Mouse (Mus musculus) MEL (cell line): ENCODE results near the gene Uggt1. TPM values are rescaled to one million over a fixed set of nuclear protein-coding genes. Genes with fewer than 3 reads are reported as not detected.

ENCODE experiments used
- DNase-seq: peaks from one replicate; pipeline ENCODE4 v3.0.0; 2011; ENCODE audit warnings: low read depth, low spot score
- H3K27ac ChIP-seq: 2 replicates; pipeline ENCODE4 v1.5.1; 2012; ENCODE audit warnings: low read depth, mild to moderate bottlenecking, control low read depth, low read length, moderate library complexity; ENCODE audit not compliant: control insufficient read depth
- H3K27me3 ChIP-seq, 2 experiments: fragments of 150-350 bp in 1 of 2; sonication (generic) in 1 of 2; 2 replicates each; pipeline ENCODE4 v1.6.1; 2012; ENCODE audit warnings: low read length in 2 of 2, mild to moderate bottlenecking in 2 of 2, improper control_type of control experiment in 1 of 2, moderate library complexity in 1 of 2; ENCODE audit not compliant: insufficient read depth in 2 of 2, control insufficient read depth in 1 of 2
- H3K36me3 ChIP-seq, 2 experiments: 2 replicates each; pipeline ENCODE4 v1.6.1; 2012 to 2014; ENCODE audit warnings: low read length in 2 of 2, improper control_type of control experiment in 1 of 2, inconsistent platforms in 1 of 2, mild to moderate bottlenecking in 1 of 2; ENCODE audit not compliant: insufficient read depth in 2 of 2, control insufficient read depth in 1 of 2
- H3K4me1 ChIP-seq, 2 experiments: fragments of 150-350 bp in 1 of 2; sonication (generic) in 1 of 2; 2 replicates each; pipeline ENCODE4 v1.6.1; 2012; ENCODE audit warnings: low read length in 2 of 2, improper control_type of control experiment in 1 of 2, mild to moderate bottlenecking in 1 of 2; ENCODE audit not compliant: insufficient read depth in 2 of 2, control insufficient read depth in 1 of 2
- H3K4me3 ChIP-seq, 2 experiments: fragments of 150-350 bp in 1 of 2; sonication (generic) in 1 of 2; 2 replicates each; pipeline ENCODE4 v1.5.1; 2012; ENCODE audit warnings: low read depth in 2 of 2, low read length in 2 of 2, mild to moderate bottlenecking in 2 of 2, moderate library complexity in 2 of 2, control low read depth in 1 of 2, improper control_type of control experiment in 1 of 2; ENCODE audit not compliant: control insufficient read depth in 1 of 2, insufficient read depth in 1 of 2
- H3K79me2 ChIP-seq: 2 replicates; pipeline ENCODE4 v1.6.1; 2012; ENCODE audit warnings: mild to moderate bottlenecking, low read length, moderate library complexity; ENCODE audit not compliant: control insufficient read depth, poor library complexity, insufficient read depth
- H3K9ac ChIP-seq: 2 replicates; pipeline ENCODE4 v1.6.1; 2012; ENCODE audit warnings: low read depth, mild to moderate bottlenecking, control low read depth, low read length, moderate library complexity; ENCODE audit not compliant: control insufficient read depth, poor library complexity, severe bottlenecking
- H3K9me3 ChIP-seq: fragments of 150-350 bp; sonication (generic); replicated peaks from 2 replicates; pipeline ENCODE4 v1.6.1; 2012; ENCODE audit warnings: mild to moderate bottlenecking, low read length, improper control_type of control experiment, moderate library complexity; ENCODE audit not compliant: insufficient read depth
- BHLHE40 ChIP-seq: IDR thresholded peaks from 2 replicates; pipeline ENCODE4 v1.6.1; 2012; ENCODE audit warnings: low read depth, mild to moderate bottlenecking, inconsistent platforms, low read length, improper control_type of control experiment, borderline replicate concordance
- CHD2 ChIP-seq: IDR thresholded peaks from 2 replicates; pipeline ENCODE4 v1.6.1; 2011; ENCODE audit warnings: low read length, improper control_type of control experiment
- ELF1 ChIP-seq: IDR thresholded peaks from 2 replicates; pipeline ENCODE4 v1.6.1; 2014; ENCODE audit warnings: low read depth, mild to moderate bottlenecking, inconsistent platforms, low read length, improper control_type of control experiment, moderate library complexity
- EP300 ChIP-seq, 2 experiments: IDR thresholded peaks; 2 replicates each; pipeline ENCODE4 v1.6.1; 2011; ENCODE audit warnings: improper control_type of control experiment in 2 of 2, low read length in 2 of 2, low read depth in 1 of 2, mild to moderate bottlenecking in 1 of 2
- ETS1 ChIP-seq: IDR thresholded peaks from 2 replicates; pipeline ENCODE4 v1.6.1; 2012; ENCODE audit warnings: low read depth, mild to moderate bottlenecking, inconsistent platforms, low read length, improper control_type of control experiment, moderate library complexity
- HCFC1 ChIP-seq: IDR thresholded peaks from 2 replicates; pipeline ENCODE4 v1.6.1; 2012; ENCODE audit warnings: low read depth, mild to moderate bottlenecking, inconsistent platforms, low read length, improper control_type of control experiment, moderate library complexity
- MAFK ChIP-seq: IDR thresholded peaks from 2 replicates; pipeline ENCODE4 v1.6.1; 2011; ENCODE audit warnings: low read depth, mild to moderate bottlenecking, low read length, improper control_type of control experiment, borderline replicate concordance
- MXI1 ChIP-seq: IDR thresholded peaks from 2 replicates; pipeline ENCODE4 v1.6.1; 2011; ENCODE audit warnings: mild to moderate bottlenecking, low read depth, low read length, improper control_type of control experiment
- MYC ChIP-seq: IDR thresholded peaks from 2 replicates; pipeline ENCODE4 v1.6.1; 2011; ENCODE audit warnings: low read depth, mild to moderate bottlenecking, low read length, improper control_type of control experiment, moderate library complexity
- POLR2A ChIP-seq, 2 experiments: IDR thresholded peaks; 2 replicates each; pipeline ENCODE4 v1.6.1; 2011 to 2012; ENCODE audit warnings: low read length in 2 of 2, mild to moderate bottlenecking in 2 of 2, control low read depth in 1 of 2, improper control_type of control experiment in 1 of 2, low read depth in 1 of 2, moderate library complexity in 1 of 2; ENCODE audit not compliant: control insufficient read depth in 1 of 2, insufficient read depth in 1 of 2, poor library complexity in 1 of 2
- POLR2AphosphoS2 ChIP-seq: IDR thresholded peaks from 2 replicates; pipeline ENCODE4 v1.6.1; 2011; ENCODE audit warnings: low read length, improper control_type of control experiment
- POLR2AphosphoS5 ChIP-seq: IDR thresholded peaks from 2 replicates; pipeline ENCODE4 v1.6.1; 2012; ENCODE audit warnings: low read depth, borderline replicate concordance, mild to moderate bottlenecking, inconsistent platforms, low read length, moderate library complexity, mixed read lengths
- RCOR1 ChIP-seq: IDR thresholded peaks from 2 replicates; pipeline ENCODE4 v1.6.1; 2012; ENCODE audit warnings: low read depth, mild to moderate bottlenecking, inconsistent platforms, low read length, improper control_type of control experiment
- TAL1 ChIP-seq: IDR thresholded peaks from 2 replicates; pipeline ENCODE4 v1.6.1; 2012; ENCODE audit warnings: mild to moderate bottlenecking, inconsistent platforms, low read length, moderate library complexity, mixed read lengths
- USF2 ChIP-seq, 2 experiments: IDR thresholded peaks; 2 replicates each; pipeline ENCODE4 v1.6.1; 2011 to 2012; ENCODE audit warnings: improper control_type of control experiment in 2 of 2, low read length in 2 of 2, borderline replicate concordance in 1 of 2, inconsistent platforms in 1 of 2, low read depth in 1 of 2, mild to moderate bottlenecking in 1 of 2; ENCODE audit not compliant: insufficient read depth in 1 of 2
- ZC3H11A ChIP-seq: IDR thresholded peaks from 2 replicates; pipeline ENCODE4 v1.6.1; 2012; ENCODE audit warnings: low read depth, mild to moderate bottlenecking, inconsistent platforms, low read length, improper control_type of control experiment
- ZMIZ1 ChIP-seq: IDR thresholded peaks from 2 replicates; pipeline ENCODE4 v1.6.1; 2012; ENCODE audit warnings: low read depth, mild to moderate bottlenecking, inconsistent platforms, low read length, improper control_type of control experiment, moderate library complexity
- polyA plus RNA-seq, 2 experiments: library from polyadenylated mRNA; stranded (reverse) in 1 of 2; unstranded in 1 of 2; fragments of >175 nt in 1 of 2; fragments of >200 nt in 1 of 2; gene quantifications; 2 replicates each; pipeline versions ENCODE4 v1.2.1 to v1.2.4; 2012; ENCODE audit warnings: low replicate concordance in 2 of 2, low read depth in 1 of 2; ENCODE audit not compliant: insufficient read length in 2 of 2, insufficient read depth in 1 of 2, missing spikeins in 1 of 2
- total RNA-seq: library from RNA; depleted of rRNA; stranded (reverse); fragments of 300-350 nt; gene quantifications from 2 replicates; pipeline ENCODE4 v1.2.3, GENCODE M21; 2012

Gene Uggt1
- total and polyA plus RNA-seq, 3 experiments: 33.8 to 98.3 (median 47.9) TPM

- TF ChIP-seq ZMIZ1 (no peak), ZC3H11A (no peak), ELF1 (no peak), EP300 (IDR thresholded peaks at IDR 0.05; ENCODE audit: low read depth in 1 of 2, low read length in 2 of 2) (no peak), CHD2 (no peak), USF2 (IDR thresholded peaks at IDR 0.05; ENCODE audit: borderline replicate concordance in 1 of 2, insufficient read depth in 1 of 2, low read depth in 1 of 2, low read length in 2 of 2) (no peak)
- Histone ChIP-seq H3K4me1 (no peaks in the 10 kb centered on the region), H3K79me2 (no peaks in the 10 kb centered on the region), H3K36me3 (no peaks in the 10 kb centered on the region), H3K9me3 (no peaks in the 10 kb centered on the region), H3K27ac (no peak overlapping the region), H3K9ac (no peak overlapping the region), H3K4me3 (no peak overlapping the region), H3K27me3 (no peaks in the 10 kb centered on the region)
- no peak for DNase-seq
Measured at GRCm38 (mm10) chr1:36109987-36110386, 134.5 kb downstream of the Uggt1 start.

- H3K79me2 ChIP-seq: no peaks in the 10 kb centered on the region
- H3K27ac ChIP-seq: no peak overlapping the region
- H3K9ac ChIP-seq: no peak overlapping the region
- DNase-seq: no peak
- no peaks in the 10 kb centered on the region for H3K36me3 ChIP-seq
- no peaks in the 10 kb centered on the region for H3K9me3 ChIP-seq
- peak; percentile 29; the same call in 1 of the 2 replicates for TF ChIP-seq POLR2AphosphoS2
- TF ChIP-seq TAL1: no peak
- no peaks in the 10 kb centered on the region for H3K4me1 ChIP-seq
- no peaks in the 10 kb centered on the region for H3K27me3 ChIP-seq
- no peak overlapping the region for H3K4me3 ChIP-seq
Measured at GRCm38 (mm10) chr1:36105917-36106706, 138.4 kb downstream of the Uggt1 start.

DNA sequence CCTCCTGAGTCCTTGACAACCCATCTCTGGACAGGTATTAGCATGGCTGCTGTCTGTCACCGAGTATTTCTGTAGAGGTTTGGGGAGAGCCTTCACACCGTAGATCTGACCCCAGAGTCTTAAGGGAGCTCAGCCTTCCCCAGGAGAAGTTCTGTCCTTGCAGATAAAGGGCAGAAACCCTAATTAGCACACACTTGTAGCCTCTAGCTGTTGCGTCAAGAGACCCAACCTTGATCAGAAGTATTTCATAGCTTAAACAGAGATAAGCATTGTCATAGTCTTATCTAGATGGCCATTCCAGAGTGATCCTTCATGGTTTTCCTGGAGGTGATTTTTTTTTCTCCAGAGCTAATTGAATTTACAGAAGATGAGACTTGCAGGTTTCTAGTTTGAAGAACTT, 144.1 kb downstream of the Uggt1 start:
- TF ChIP-seq HCFC1 (no peak), POLR2AphosphoS5 (no peak), ETS1 (no peak), MAFK (no peak), EP300 (IDR thresholded peaks at IDR 0.05; ENCODE audit: low read depth in 1 of 2, low read length in 2 of 2) (no peak), POLR2A (IDR thresholded peaks at IDR 0.05; ENCODE audit: control insufficient read depth in 1 of 2, insufficient read depth in 1 of 2, low read depth in 1 of 2, low read length in 2 of 2, poor library complexity in 1 of 2) (no peak), MXI1 (no peak), MYC (no peak), RCOR1 (no peak), ZC3H11A (no peak), CHD2 (no peak), BHLHE40 (no peak)
- no peak for DNase-seq
- peaks cover 1% of the 10 kb centered on the region; the same call in 1 of the 2 replicates for H3K79me2 ChIP-seq
- H3K36me3 ChIP-seq: peaks cover 0 to 4% of the 10 kb centered on the region in 2 experiments; a peak in 2 of 4 replicates
- H3K27ac ChIP-seq: no peak overlapping the region
- no peaks in the 10 kb centered on the region for H3K27me3 ChIP-seq
- H3K9ac ChIP-seq: no peak overlapping the region
- H3K9me3 ChIP-seq: no peaks in the 10 kb centered on the region
- no peaks in the 10 kb centered on the region for H3K4me1 ChIP-seq
- no peak overlapping the region for H3K4me3 ChIP-seq
